Mouse (Mus musculus): Measurements from ENCODE around the gene Lrrc7.

Lrrc7 gene

GRCm38 (mm10) chr3:158362091-158362490 lies 199.9 kb downstream of the Lrrc7 start:
- no peak for DNase-seq

GRCm38 (mm10) chr3:158356706-158357105 lies 205.3 kb downstream of the Lrrc7 start:
- DNase-seq = no peak

GRCm38 (mm10) chr3:158356194-158356593 lies 205.8 kb downstream of the Lrrc7 start:
- DNase-seq = no peak

GRCm38 (mm10) chr3:158340808-158341207 lies 221.2 kb downstream of the Lrrc7 start:
- DNase-seq = no peak

GRCm38 (mm10) chr3:158330085-158330484 lies 231.9 kb downstream of the Lrrc7 start:
- no peak for DNase-seq

- no peak for DNase-seq
Measured at GRCm38 (mm10) chr3:158310391-158310790, 251.6 kb downstream of the Lrrc7 start.

GRCm38 (mm10) chr3:158307415-158307814 lies 254.6 kb downstream of the Lrrc7 start:
- DNase-seq = no peak

GRCm38 (mm10) chr3:158298732-158299131 lies 263.3 kb downstream of the Lrrc7 start:
- no peak for DNase-seq

GRCm38 (mm10) chr3:158295041-158295440 lies 267.0 kb downstream of the Lrrc7 start:
- no peak for DNase-seq

- DNase-seq = no peak
Measured at GRCm38 (mm10) chr3:158284431-158284830, 277.6 kb downstream of the Lrrc7 start.

GRCm38 (mm10) chr3:158278631-158279030 lies 283.4 kb downstream of the Lrrc7 start:
- no peak for DNase-seq

GRCm38 (mm10) chr3:158272700-158273099 lies 289.3 kb downstream of the Lrrc7 start:
- no peak for DNase-seq

GRCm38 (mm10) chr3:158270887-158271286 lies 291.1 kb downstream of the Lrrc7 start:
- DNase-seq = no peak

- DNase-seq = no peak
Measured at GRCm38 (mm10) chr3:158252576-158252975, 309.4 kb downstream of the Lrrc7 start.

GRCm38 (mm10) chr3:158247672-158248071 lies 314.3 kb downstream of the Lrrc7 start:
- no peak for DNase-seq

GRCm38 (mm10) chr3:158210657-158211056 lies 351.4 kb downstream of the Lrrc7 start:
- no peak for DNase-seq

- peak; percentile 48 to 63 for DNase-seq
Measured at GRCm38 (mm10) chr3:158210026-158210425, 352.0 kb downstream of the Lrrc7 start.

GRCm38 (mm10) chr3:158207840-158208239 lies 354.2 kb downstream of the Lrrc7 start:
- peak in 1 of 2 experiments; percentile 4 for DNase-seq

GRCm38 (mm10) chr3:158202776-158203175 lies 359.2 kb downstream of the Lrrc7 start:
- DNase-seq = no peak

- DNase-seq = no peak
Measured at GRCm38 (mm10) chr3:158195426-158195825, 366.6 kb downstream of the Lrrc7 start.

- DNase-seq = no peak
Measured at GRCm38 (mm10) chr3:158193229-158193628, 368.8 kb downstream of the Lrrc7 start.

GRCm38 (mm10) chr3:158174880-158175735 lies 386.9 kb downstream of the Lrrc7 start:
- DNase-seq = no peak

GRCm38 (mm10) chr3:158169180-158169579 lies 392.8 kb downstream of the Lrrc7 start:
- no peak for DNase-seq

GRCm38 (mm10) chr3:158168454-158168853 lies 393.6 kb downstream of the Lrrc7 start:
- no peak for DNase-seq

GRCm38 (mm10) chr3:158165004-158165403 lies 397.0 kb downstream of the Lrrc7 start:
- DNase-seq = no peak

All from kidney, postnatal 4 days (tissue).